Mouse (Mus musculus): ENCODE measurements around the gene Fam98a.

Fam98a gene

GRCm38 (mm10) chr17:75521236-75521842, 30.4 kb downstream of the Fam98a start:
- DNase-seq (ENCODE audit: low spot score), result no peak

GRCm38 (mm10) chr17:75519239-75519900, 32.4 kb downstream of the Fam98a start:
- no peak for DNase-seq (ENCODE audit: low spot score)

GRCm38 (mm10) chr17:75518181-75518901, 33.4 kb downstream of the Fam98a start:
- no peak for DNase-seq (ENCODE audit: low spot score)

GRCm38 (mm10) chr17:75516591-75516990, 35.2 kb downstream of the Fam98a start:
- DNase-seq (ENCODE audit: low spot score), result no peak

- no peak for DNase-seq (ENCODE audit: low spot score)
Measured at GRCm38 (mm10) chr17:75509257-75509656, 42.5 kb downstream of the Fam98a start.

GRCm38 (mm10) chr17:75506708-75507641, 44.8 kb downstream of the Fam98a start:
- DNase-seq (ENCODE audit: low spot score), result no peak

GRCm38 (mm10) chr17:75506097-75506675, 45.6 kb downstream of the Fam98a start:
- DNase-seq (ENCODE audit: low spot score), result no peak

- no peak for DNase-seq (ENCODE audit: low spot score)
Measured at GRCm38 (mm10) chr17:75505053-75505452, 46.7 kb downstream of the Fam98a start.

- DNase-seq (ENCODE audit: low spot score), result no peak
Measured at GRCm38 (mm10) chr17:75503031-75503430, 48.7 kb downstream of the Fam98a start.

- no peak for DNase-seq (ENCODE audit: low spot score)
Measured at GRCm38 (mm10) chr17:75498241-75498651, 53.5 kb downstream of the Fam98a start.

- no peak for DNase-seq (ENCODE audit: low spot score)
Measured at GRCm38 (mm10) chr17:75495213-75495612, 56.5 kb downstream of the Fam98a start.
